Mouse (Mus musculus) stomach, postnatal 0 days (tissue): ENCODE measurements around the gene Cdk14.

Source experiments
- CTCF ChIP-seq: IDR thresholded peaks from 2 replicates; pipeline ENCODE4 v1.5.1; 2016; ENCODE audit warnings: antibody characterized with exemption, low read depth, mild to moderate bottlenecking, moderate library complexity
- EP300 ChIP-seq: optimal IDR thresholded peaks from 2 replicates; pipeline ENCODE3; 2016; ENCODE audit warnings: antibody characterized with exemption

DNA sequence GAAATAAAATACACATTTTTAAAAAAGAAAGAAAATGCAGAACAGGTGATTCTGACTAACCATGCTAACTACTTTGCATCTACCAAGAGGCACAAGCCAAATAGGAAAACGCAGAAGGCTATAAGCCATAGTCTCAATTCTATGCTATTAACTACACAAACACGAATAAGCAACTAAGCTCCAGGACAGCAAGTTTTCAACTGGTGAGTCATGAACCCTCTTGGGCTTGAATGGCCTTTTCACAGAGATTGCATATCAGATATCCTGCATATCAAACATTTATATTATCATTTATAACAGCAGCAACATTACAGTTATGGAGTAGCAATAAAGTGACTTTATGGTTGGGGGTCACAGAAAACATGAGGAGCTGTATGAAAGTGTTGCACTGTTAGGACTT is 256.3 kb downstream of the Cdk14 start:
- TF ChIP-seq CTCF = no peak
- no peak for TF ChIP-seq EP300
